Mouse (Mus musculus) WW6 (cell line): Measurements from ENCODE around the gene Rpl36al.

Source experiments
- DNase-seq: peaks from one replicate; pipeline ENCODE4 v3.0.0-alpha.2; 2013; ENCODE audit warnings: low read depth, low spot score

Gene Rpl36al

DNA sequence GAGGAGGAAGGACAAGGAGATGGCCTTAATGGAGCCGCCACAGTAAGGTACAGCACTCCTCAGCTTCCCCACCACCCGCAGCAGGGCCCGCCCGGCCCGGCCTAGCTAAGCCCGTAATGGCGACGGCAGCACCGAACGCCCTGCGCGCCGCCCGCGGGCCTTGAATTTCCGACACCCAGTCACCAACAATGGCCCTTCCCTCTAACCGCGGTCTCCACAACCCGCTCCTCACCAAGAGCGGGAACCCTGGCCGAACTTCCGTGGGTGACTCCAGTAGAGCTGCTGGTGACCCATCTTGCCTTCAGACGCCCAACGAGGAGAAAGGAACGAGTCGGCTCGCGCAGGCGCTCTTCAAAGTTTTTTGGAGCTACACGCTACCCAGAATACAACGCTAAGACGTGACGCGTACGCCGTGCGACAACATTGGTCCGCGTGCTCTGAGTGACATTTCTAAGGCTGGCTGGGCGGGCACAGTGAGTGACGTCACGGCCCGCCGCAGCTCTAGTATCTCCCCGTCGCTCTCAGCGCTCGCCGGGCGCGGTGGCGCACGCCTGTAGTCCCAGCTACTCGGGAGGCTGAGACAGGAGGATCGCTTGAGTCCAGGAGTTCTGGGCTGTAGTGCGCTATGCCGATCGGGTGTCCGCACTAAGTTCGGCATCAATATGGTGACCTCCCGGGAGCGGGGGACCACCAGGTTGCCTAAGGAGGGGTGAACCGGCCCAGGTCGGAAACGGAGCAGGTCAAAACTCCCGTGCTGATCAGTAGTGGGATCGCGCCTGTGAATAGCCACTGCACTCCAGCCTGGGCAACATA is 24.9 kb downstream of the Rpl36al start, which contains the start of gene Rps29:
Gene Rps29 (minus strand): TSS at position 422 of the 813 bp plus-strand sequence.
- peak; percentile 96 for DNase-seq

DNA sequence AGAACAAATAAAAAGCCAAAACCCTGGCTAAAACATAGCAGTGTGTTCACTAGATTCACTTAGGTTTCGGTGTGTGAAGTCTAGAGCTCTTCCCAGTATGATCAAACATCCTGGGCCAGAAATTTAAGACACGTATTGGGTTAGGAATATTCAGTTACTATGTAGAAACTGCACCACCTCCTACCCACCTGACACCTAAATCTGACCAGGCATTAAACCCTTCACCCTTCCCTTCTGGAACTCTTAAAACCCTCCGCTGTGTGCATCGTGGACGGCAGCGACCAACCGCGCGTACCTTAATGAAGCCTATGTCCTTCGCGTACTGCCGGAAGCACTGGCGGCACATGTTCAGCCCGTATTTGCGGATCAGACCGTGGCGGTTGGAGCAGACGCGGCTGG is 25.5 kb downstream of the Rpl36al start:
- DNase-seq, result no peak

DNA sequence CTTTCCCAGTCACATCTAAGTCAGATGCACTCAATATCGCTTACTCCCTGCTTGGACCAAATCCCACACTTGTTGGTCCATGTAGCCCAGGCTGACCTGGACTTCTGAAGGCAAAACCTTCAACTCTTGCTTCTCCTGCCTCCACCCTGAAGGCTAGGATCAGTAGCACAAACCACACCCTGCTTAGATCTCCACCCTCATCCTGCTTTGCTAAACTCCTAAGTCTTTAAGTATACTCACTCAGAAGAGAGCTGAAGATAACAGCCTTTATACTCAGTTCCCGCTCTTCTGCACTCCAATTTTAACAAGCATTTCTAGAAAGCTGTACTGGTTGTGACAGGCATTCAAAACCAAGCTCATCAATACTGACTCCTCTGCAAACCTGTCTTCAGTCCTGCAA is 26.8 kb downstream of the Rpl36al start:
- no peak for DNase-seq

DNA sequence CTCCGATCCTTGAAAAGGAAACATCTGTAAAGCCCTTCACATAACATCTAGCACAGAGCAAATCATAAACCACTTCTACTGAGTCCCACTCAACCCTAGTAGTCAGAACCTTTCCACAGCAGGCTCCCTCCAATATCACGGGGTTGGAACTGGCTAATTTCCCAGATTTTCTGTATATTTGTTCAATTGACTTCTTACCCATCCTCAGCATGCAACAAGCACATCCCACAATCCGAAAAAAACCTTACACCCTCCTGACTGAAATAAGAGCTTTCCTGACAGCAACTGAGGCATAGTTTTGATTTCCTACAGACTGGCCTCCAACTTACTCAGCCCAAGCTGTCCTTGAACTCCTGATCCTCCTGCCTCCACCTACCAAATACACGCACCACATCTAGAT is 27.4 kb downstream of the Rpl36al start:
- DNase-seq, result no peak

DNA sequence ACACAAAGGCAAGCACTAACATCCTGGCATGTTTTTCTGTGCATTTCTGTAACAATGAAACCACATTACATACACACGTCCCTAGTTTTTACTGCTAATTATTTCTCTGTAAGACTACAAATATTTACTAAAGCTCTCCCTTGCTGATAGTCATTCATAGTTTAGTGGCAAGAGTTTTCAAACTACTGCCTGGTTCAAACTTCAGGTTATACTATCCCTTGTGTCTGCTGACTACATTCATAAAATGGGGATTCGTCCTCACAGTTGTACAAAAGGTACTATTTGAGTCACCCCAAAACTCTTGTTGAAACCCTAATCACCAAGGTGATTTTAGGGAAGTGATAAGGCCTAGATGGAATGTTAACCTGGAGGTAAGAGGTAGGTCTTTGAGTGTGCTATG is 28.0 kb downstream of the Rpl36al start:
- DNase-seq, result no peak

DNA sequence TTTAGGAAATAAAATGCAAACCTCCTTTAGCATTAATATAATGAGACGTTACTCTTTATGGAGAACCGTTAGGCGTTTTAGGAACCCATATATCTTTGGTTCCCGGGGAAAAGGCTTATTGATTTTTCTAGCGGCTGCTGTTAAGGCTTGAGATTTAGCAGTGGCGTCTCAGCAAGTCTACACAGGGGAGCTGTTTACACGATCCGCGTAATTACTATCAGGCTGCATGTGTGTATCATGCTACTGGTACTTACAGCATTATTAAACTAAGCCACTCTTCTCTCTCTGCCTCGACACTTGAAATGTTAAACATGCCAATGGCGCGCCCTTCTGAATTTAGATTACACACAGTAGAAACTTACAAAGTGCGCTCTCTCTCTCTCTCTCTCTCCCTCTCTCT is 33.8 kb downstream of the Rpl36al start:
- no peak for DNase-seq

DNA sequence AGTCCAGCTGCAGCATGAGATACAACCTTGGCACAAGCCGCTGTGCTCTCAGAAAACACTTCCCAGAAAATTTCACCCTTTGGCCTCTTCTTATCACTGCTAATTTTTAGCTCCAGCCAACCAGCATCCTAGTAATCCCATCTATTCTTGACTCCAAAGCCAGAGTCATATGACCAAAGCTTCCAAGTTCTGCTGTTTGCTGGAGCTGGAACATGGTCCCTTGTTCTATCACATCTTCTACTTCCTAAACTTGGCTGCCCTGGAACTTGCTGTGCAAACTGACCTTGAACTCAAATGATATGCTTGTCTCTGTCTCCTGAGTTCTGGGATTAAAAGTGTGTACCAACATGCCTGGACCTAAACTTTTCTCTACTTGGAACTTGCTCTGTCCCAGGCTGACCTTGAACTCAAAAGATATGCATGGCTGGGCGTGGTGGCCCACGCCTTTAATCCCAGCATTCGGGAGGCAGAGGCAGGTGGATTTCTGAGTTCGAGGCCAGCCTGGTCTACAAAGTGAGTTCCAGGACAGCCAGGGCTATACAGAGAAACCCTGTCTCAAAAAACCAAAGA is 36.6 kb downstream of the Rpl36al start:
- DNase-seq, result no peak

DNA sequence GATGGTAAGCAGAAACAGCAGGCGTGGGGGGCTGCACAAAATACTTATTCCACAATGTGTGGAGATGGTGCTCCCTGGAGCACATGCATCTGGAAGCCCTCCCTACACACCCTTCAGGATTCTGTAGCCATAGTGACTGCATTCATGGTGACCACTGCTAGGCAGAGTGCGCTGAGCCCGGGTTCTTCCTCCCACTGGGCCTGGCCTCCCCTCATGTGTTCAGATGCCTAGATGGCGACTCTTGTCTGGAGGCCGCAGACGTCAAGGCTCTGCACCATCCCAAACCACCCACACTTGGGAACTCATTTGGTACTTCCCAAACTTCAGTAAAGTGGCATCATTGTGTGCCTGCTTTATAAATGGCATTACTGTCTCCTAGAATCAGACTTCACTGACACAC is 40.4 kb downstream of the Rpl36al start:
- DNase-seq, result no peak

DNA sequence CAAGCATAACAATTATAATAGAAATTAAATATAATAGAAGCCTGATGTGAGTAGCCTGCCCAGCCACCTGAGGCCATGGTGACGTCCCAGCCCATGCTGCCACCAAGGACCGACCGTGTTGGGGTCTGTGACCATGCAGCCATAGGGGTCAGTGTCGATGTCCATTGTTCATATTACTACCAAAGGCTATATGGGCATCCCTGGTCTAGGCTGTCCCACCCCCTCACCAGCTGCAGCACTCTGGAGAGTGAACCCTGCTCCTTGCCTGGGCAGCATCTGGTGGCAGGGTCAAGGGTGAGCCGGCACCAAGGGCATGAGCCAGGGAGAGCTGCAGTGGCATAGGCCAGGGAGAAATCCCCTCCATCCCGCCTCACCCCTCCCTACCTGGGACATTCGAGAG is 44.0 kb downstream of the Rpl36al start:
- DNase-seq, result no peak

DNA sequence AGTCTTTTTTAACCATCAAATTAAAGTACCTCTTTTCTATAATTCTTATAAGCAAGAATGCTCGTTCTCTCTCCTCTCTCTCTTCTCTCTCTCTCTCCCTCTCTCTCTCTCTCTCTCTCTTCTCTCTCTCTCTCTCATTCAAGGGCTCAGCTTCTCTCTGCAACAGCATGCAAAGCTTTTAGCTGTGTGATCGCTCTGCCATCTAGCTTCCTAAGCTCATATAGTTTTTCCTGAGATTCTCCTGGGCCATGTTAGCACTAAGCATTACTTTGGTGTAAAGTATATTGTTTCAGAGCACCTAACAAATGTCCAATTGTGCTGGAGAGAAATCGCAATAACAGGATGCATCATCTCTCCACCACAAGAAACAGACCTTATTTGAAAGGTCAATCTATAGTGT is 44.7 kb downstream of the Rpl36al start:
- no peak for DNase-seq
